Mouse (Mus musculus): Measurements from ENCODE around the gene Cfap44. TPM values are rescaled to one million over a fixed set of nuclear protein-coding genes. Genes with fewer than 3 reads are reported as not detected.

Cfap44 gene
- total RNA-seq, 1 experiment from 2014 or later: not detected

DNA sequence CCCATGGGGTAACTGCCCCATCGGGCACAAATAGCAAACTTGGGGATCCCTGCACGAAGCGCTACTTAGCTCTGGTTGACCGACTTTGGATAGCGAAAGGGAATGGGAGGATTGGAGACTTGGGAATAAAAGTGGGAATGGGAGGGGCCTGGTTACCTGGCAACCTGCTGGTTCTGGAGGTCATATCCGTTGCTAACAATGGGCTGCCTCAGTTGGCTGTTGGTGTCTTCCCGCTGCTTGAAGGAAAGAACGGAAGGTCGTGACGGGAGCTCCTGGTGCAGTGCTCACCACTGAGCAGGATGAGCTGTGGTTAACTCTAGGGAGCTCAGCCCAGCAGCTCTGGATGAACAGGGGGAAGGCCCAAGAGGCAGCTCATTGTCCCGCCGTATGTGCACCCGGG lies 92.6 kb downstream of the Cfap44 start:
- ATAC-seq (ENCODE audit: extremely low read depth, insufficient number of reproducible peaks, low FRiP score, poor library complexity, severe bottlenecking): no peak

DNA sequence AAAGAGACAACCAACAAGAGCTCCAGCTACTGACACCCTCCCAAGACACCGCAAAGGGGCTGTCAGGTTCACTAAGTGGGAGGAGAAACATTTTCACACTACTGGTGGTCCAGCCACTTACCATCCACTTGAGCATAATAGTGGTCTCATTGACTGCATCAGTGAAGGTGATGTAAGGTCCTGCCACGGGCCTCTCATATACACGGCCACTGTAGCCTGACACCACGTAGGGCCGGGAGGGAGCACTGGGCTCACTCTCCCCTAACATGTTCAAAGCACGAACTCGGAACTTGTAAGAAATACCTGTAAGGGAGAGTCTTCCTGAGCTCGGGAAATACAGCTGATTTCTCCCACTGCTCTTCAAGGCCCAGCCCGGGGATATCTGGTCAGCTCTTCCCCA lies 96.5 kb downstream of the Cfap44 start:
- ATAC-seq (ENCODE audit: extremely low read depth, insufficient number of reproducible peaks, low FRiP score, poor library complexity, severe bottlenecking): no peak

DNA sequence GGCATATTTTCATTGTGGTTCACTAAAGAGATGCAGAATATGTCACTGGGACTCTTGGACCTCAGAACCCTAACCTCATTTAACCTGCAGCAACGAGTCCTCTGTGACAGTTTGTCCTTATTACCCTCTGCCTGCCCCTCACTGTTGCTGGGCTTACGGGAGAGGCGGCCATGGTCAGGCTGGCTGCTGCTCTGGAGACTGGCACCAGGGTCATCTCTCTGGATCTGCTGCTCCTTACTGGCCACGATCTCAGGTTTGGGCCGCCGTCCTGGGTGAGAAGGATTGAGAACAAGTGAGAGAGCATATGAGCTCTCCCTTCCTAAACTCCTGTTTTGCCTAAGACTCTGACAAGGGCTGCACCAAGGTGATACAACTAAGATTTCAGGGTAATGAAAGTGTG lies 97.6 kb downstream of the Cfap44 start:
- ATAC-seq (ENCODE audit: extremely low read depth, insufficient number of reproducible peaks, low FRiP score, poor library complexity, severe bottlenecking): no peak

DNA sequence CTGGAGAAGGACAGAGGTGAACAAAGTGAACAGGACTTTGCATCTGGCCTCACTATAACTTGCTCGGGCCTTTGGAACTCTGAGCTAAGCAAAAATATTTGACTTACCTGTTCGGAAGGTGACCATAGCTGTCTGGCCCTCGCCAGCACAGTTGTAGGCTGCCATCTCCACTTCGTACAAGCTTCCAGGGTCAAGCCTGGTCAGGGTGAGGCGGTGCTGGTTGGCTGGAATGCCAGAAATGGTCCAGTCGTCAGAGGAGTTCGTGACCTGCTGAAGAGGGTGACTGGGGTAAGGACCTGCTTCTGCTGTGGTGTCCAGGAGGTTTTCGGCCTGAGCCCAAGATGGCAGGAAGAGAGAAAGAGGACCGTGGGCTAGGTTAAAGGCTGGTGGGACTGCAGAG lies 98.1 kb downstream of the Cfap44 start:
- no peak for ATAC-seq (ENCODE audit: extremely low read depth, insufficient number of reproducible peaks, low FRiP score, poor library complexity, severe bottlenecking)

DNA sequence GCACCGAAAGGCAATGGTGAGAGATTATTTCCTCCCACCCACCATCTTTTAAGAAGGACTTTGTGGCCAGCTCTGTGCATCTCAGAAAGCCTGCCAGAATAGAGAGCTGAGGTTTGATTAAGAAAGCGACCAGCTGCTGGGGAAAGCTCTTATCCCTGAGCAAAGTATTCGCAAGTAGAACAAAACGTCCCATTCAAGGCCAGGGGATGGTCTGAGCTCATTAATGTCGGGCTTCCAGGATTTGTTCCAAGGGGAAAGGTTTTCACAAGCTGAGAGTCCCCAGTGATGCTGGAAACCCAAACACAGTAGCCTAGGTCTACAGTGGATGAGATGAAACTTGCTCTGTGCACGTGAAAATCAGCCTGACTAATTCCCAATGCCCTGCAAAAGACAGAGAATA lies 99.3 kb downstream of the Cfap44 start:
- ATAC-seq (ENCODE audit: extremely low read depth, insufficient number of reproducible peaks, low FRiP score, poor library complexity, severe bottlenecking): no peak

DNA sequence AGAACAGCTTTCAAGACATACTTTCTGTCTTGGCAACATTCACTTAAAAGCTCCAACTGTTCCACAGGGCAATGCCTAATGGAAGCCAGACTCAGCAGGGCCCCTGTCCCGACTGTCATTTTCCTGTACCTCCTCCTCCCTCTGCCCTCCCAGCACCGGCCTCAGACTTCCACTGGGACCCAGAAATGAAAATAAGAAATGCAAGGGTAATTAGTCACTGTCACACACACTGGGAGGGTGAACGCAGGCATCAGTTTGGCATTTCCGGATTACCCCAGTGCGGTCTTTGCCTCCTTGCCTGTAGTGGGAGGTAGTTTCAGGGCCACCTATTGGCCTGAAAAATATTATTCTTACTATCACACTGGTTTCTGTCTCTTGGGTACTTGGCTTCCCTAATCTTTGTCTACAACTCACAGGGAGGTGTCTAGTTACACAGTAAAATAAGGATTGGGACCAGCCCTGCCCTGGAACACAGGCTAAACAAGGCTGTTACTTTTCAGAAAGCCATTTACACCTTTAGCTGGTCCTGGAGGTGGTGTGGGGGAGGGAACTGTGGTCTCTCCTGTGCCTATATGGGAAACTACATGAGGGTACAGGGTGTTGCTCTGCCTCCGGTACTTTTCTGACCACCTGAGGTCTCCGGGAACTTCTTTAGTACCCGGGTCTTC lies 100.0 kb downstream of the Cfap44 start:
- ATAC-seq (ENCODE audit: extremely low read depth, insufficient number of reproducible peaks, low FRiP score, poor library complexity, severe bottlenecking): no peak

DNA sequence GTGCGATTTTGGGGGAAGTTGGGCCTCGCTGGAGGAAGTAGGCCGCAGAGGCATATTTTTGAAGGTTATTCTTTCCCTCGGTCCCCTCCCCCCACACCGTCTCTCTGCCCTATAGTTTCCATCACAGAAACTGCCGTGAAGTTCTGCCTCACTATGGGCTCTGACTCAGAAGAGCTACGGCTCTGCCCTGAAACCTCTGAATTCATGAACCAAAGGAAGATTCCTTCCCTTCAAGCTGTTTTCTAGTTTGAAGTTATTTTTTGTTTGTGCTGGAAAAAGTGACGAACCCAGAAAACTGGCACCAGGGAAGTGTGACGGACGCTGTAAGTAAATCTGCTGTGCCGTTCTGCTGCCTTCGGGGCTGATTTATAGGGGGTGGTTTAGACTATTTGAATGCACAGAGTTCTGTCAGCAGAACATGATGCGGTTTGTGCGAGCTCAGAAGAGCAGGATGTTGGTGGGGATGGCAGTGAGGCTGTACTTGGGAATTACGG lies 102.4 kb downstream of the Cfap44 start:
- ATAC-seq (ENCODE audit: extremely low read depth, insufficient number of reproducible peaks, low FRiP score, poor library complexity, severe bottlenecking): no peak

DNA sequence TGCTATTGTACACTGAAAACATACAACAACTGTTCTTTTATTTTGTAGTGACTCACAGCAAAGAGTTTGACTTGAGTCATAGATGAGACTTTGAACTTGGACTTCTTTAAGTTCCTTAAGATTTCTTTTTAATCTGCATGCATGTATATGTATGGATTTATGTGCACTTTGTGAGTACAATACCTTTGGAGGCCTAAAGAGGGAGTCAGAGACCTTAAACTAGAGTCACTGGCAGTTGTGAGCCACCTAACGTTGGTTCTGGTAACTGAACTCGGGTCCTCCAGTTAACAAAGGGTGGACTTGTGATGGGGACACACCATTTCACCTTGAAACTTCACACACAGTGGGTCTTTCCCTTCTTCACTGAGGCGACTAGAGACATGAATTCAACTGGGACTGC lies 103.9 kb downstream of the Cfap44 start:
- ATAC-seq (ENCODE audit: extremely low read depth, insufficient number of reproducible peaks, low FRiP score, poor library complexity, severe bottlenecking): no peak

DNA sequence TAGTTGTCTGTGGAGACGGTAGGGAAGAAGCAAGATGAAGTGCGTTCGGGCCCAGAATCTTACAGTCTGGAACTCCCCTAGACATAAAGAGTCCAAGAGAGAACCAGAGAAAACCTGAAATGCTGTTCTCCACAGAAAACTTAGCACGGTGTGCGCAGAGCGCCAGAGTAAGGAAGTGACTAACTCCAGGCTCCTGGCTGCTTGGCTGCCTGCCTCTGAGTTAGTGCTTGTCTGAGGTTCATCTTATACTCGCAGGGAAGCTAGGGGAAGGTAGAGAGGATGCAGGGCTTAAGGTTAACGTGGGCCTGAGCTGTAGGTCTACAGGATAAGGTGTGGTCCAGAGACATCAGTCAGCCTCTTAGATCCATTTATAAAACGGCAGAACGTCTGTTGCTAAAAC lies 107.2 kb downstream of the Cfap44 start:
- no peak for ATAC-seq (ENCODE audit: extremely low read depth, insufficient number of reproducible peaks, low FRiP score, poor library complexity, severe bottlenecking)

DNA sequence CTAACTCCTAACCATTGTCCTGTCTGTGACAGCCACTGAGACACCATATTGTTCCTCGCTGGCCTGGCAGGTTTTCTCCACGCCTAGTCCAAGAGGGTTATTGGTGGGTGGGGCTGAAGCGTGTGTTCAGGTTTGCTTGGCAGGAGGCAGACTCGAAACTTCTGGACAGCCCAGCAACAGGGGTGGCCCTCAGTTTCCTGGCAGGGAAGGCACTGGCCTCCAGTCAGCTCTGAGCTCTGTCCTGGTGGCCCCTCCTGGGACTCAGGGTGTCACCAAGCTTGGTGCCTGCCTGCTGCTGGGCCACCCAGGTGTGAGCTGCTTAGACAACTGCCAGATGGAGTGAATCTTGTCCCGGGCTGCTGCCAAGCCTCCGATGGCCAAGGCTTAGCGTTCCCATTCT lies 107.7 kb downstream of the Cfap44 start:
- ATAC-seq (ENCODE audit: extremely low read depth, insufficient number of reproducible peaks, low FRiP score, poor library complexity, severe bottlenecking): no peak

DNA sequence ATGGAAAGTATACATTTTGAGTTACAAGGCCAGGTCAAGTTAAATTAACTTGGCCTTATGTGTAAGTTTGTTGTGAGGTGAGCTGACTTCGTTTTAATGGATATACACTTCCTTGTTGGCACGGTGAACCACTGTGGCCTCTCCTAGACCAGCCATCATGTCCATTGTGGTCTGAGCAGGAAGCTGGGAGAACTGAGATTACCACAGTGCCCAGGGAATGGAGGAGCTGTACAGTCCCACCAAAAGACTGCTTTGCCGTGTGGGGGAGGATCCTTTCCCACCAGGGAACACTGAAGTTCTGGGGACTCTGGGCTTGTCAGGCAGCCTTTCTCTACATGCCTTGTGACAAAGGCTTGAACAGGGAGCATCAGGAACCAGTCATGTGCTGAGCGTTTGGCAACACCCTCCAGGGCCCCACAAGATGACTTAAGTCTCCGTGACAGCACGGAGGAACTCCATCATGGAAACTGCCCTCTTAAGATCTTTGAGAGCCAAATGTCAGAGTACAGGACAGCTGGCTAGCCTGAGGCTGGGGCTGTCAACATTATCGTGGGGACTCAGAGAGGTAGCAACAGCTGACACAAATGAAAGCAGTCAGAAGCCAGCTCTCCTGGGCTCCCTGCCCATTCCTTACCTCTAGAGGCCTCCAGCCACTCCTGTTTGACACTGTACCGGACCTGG lies 108.4 kb downstream of the Cfap44 start:
- ATAC-seq (ENCODE audit: extremely low read depth, insufficient number of reproducible peaks, low FRiP score, poor library complexity, severe bottlenecking): no peak

DNA sequence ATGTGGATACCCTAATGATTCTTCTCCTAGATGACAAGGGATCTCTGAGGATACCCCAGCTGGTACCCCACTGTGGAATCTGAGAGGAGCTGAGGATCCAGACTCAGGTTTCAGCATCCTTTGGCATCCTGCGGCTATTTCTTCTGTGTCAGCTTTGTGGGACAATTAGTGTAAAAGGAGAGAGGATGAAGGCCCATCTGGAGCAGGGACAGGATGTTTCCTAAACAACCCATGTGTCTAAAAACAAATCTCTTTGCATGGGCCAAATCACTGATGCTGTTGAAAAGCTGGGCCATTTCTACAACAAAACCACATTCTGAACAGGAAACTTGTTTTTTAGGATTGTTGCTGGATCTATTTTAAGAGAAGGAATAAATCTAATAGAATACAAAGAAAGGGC lies 110.6 kb downstream of the Cfap44 start:
- no peak for ATAC-seq (ENCODE audit: extremely low read depth, insufficient number of reproducible peaks, low FRiP score, poor library complexity, severe bottlenecking)

DNA sequence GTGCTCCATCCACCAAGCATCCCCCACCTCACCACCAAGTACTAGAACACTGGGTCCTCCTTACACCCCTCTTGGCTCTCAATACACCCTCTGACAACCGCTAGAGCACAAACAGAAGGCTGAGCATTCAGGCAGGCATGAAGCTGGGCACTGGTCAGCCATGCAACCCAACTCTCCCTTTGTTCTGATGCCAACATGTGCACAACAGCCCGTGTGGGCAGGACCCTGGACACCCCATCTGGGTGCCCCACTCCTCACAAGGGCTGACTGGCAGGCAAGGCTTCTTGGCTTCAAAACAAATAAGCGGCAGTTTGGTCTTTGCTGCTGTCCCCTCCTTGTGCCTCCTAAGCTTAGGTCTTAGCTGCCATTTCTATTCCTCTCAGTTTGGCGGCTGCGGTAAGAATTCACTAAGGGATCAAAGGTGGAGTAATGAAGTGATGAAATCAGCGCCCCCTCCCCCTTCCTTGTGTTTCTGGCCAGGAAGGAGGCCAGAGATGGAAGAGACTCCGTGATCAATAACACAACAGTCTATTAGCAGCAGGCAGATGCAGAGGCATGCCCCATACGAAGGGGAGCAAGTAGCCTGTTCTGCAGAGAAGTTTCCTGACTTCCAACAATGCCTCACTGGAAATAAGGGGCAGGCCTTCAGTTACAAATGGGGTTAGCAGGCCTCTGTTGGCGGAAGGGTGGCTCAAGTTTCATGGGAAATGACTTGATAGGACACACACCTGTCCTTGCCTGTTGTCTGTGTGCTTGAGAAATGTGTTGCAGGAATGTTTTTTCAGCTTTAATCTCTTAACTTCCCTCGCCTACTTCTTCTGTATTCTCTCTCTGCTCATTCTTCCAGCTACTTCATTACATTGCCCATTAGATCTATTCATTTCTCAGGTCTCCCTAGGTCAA lies 112.7 kb downstream of the Cfap44 start:
- ATAC-seq (ENCODE audit: extremely low read depth, insufficient number of reproducible peaks, low FRiP score, poor library complexity, severe bottlenecking): no peak

DNA sequence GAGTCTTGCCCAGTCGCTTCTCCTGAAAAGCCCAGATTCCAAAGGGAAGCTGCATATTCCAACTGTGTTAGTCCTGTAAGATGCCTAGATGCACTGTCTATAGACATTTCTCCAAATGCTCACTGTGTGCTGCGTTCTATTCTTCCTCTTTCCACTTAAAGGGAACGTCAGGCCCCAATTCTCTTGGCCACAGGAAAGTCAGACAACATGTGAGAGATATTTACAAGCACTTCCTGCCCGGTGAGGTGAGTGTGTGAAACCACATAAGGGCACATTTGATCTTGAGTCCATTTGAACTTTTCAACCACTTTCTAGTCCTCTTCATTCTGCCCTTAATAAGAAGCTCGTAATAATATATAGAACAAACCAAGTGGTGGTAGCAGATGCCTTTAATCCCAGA lies 113.4 kb downstream of the Cfap44 start:
- ATAC-seq (ENCODE audit: extremely low read depth, insufficient number of reproducible peaks, low FRiP score, poor library complexity, severe bottlenecking): no peak

DNA sequence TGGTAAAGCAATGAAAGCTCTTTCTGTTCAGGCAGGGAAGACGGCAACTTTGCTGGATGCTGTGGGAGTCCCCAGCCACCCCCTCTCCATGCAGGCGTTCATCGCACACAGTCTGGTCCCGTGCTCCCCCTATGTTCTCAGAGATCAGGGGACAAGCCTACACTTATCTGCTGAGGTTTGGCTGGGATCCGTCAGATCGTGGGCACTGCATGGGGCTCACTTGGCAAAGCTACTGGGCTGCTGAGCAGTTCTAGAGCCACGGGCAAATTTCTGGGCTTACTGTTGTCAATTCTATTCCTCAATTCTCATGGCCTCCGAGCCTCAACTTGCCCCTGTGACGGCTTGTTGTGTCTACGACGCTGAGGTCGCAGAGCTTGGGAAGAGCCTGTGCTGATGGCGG lies 114.2 kb downstream of the Cfap44 start:
- no peak for ATAC-seq (ENCODE audit: extremely low read depth, insufficient number of reproducible peaks, low FRiP score, poor library complexity, severe bottlenecking)

DNA sequence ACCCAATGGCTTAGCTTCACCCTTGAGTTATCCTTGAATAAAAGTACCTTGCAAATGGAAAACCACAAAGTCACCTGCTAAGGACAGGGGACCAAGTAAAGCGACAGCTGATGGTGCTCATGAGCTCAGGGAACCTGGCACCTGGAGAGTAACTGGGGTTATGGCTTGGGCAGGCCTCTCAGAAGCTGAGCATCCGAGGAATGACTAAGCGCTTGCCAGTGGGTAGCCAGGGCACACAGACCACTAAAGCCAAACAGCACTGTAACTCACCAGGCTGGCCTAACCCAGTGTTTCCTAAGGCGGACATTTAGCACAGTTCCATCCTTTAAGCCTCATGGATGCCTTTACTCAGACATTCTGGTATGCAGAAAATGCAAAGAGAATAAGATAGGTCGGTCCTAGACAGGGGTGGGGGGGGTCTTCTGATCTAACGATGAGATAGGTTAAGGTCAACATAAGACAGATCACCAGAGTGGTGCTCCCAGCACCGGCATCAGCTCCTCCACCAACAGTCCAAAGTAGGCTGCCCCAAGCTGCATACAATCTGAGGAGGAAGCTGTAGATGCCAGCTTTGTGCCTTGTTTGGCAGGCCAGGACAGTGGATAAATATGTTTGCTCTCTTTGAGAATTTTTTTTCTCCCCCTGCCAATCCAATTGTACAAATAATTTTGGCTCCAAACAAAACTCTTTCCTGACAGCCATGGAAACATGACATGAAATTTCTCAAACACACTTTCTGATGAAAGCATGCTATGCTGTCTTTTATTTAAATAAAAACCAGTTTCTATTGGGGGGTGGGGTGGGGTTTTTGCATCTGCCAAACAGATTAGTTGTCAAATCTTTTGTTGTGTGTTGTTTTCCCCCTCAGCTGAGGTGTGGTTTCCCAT lies 115.1 kb downstream of the Cfap44 start:
- no peak for ATAC-seq (ENCODE audit: extremely low read depth, insufficient number of reproducible peaks, low FRiP score, poor library complexity, severe bottlenecking)

DNA sequence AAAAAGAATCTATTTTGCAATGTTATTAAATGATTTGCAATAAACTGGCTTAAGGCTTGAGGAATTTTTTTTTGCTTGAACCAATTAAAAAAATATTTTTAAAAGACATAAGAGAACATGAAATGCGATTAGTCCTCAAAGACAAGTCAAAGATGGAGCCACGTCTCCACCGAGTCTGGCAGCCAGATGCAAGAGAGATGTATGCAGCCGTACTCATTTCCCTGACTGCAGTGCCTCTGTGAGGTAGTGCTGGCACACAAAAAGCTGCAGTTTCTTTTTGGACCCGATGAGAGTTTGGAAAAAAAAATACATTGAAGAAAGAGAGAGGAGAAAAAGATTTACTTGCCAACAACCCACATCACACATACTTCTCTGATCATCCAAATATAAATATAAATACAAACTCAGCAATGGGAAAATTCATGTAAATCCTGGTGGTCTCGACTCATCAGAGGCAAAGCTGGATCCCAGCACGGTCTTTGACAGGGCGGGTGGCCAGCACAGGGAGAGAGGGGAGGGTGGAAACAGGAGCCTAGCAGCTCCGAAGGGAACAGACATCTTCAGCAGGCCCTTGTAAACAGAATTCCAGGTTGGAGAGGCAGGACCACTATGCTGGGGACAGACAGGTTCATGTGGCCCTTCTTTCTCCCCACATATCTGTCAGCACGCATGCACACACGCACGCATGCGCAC lies 116.1 kb downstream of the Cfap44 start:
- no peak for ATAC-seq (ENCODE audit: extremely low read depth, insufficient number of reproducible peaks, low FRiP score, poor library complexity, severe bottlenecking)

DNA sequence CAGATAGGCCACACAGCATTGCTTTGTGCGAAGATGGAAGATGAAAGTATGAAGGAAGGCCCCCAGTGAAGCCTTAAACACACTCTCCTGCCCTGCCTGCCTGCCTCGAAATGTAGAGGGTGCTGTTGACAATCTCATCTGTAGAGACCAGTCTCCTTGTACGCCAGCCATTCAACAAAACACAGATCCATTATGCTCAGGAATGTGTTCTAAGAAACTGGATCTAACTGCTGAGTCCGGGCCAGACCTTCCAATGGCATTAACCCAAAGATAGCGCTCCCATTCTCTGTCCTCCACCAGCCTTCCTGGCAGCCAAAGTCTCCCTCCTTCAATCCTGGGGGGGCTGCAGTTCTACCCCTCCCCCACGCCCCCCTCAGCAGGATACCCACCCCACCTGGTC lies 121.9 kb downstream of the Cfap44 start:
- no peak for ATAC-seq (ENCODE audit: extremely low read depth, insufficient number of reproducible peaks, low FRiP score, poor library complexity, severe bottlenecking)

Measured in neutrophil, adult 5-6 weeks (primary cell).